Mouse (Mus musculus): ENCODE measurements around the gene Entpd7.

GRCm38 (mm10) chr19:43660774-43661173 is 28.7 kb upstream of the Entpd7 start:
- TF ChIP-seq GATA1 (IDR thresholded peaks at IDR 0.05; ENCODE audit: borderline replicate concordance, low read length) (no peak), FLI1 (IDR thresholded peaks at IDR 0.05; ENCODE audit: low read length) (no peak)
